Mouse (Mus musculus) adrenal gland, postnatal 14 days (tissue): Measurements from ENCODE around the gene Iqschfp. TPM values are rescaled to one million over a fixed set of nuclear protein-coding genes. Genes with fewer than 3 reads are reported as not detected.

ENCODE experiments used
- DNase-seq: peaks from one replicate; pipeline ENCODE4 v3.0.0; 2021; ENCODE audit warnings: mixed read lengths
- total RNA-seq: library from RNA; stranded (reverse); gene quantifications from 2 replicates; pipeline ENCODE4 v1.2.3, GENCODE M21; 2021

The Iqschfp gene
- total RNA-seq, 1 experiment from 2014 or later, result not detected

DNA sequence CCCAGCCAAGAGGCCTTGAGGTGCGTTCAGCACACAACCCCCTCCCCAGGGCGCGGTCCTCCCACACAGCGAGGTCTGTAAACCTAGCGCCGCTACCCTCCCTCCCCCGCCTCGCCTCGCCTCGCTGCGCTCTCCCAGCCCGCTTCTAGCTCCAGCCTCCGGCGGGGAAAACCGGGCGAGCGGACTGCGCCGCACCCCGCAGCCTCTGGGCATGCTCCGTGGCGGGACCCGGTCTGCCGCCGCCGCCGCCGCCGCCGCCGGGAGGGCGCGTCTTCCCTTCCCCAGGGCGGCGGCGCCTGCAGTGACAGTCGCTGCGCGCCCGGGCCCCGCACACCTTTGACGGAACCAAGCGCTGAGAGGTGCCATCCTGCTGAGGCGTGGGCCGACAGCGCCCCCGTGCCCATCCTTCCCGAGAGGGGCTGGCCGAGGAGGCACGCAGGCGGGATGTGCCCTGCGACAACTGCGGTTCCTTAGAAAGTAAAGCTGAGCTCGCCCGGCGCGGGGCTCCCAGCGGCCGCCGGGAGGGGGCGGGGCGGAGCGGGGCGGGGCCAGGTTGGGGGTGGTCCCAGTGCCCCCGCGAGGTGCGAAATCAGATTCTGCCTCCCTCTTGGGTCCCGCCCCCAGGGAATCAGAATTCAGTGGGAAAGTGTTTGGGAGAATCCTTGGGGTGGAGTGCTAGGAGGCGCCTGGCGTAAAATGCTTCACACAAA is 601.7 kb downstream of the Iqschfp start:
- DNase-seq, result peak; percentile 83

DNA sequence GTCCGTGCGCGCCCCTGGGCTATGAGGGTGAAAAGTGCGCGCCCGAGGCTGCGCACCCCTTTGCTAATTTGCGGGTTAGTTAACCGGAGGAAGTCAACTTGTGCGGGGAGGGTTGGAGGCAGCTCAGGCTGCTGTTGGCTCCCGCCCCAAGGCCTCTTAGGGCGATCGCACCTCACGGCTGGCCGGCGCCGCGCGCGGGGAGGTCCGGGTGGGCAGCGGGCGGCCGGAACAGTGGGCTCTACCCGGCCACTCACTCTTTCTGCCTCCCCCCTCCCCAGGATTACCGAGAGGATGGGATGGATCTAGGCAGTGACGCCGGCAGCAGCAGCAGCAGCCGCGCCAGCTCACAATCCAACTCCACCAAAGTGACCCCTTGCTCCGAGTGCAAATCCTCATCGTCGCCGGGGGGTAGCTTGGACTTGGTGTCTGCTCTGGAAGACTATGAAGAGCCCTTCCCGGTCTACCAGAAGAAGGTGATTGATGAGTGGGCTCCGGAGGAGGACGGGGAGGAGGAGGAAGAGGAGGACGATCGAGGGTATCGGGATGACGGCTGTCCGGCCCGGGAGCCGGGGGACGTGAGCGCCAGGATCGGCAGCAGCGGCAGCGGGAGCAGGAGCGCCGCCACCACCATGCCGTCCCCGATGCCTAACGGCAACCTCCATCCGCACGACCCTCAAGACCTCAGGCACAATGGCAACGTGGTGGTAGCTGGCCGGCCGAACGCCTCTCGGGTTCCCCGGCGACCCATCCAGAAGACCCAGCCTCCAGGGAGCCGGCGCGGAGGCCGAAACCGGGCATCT is 602.5 kb downstream of the Iqschfp start:
- peak; percentile 44 for DNase-seq

DNA sequence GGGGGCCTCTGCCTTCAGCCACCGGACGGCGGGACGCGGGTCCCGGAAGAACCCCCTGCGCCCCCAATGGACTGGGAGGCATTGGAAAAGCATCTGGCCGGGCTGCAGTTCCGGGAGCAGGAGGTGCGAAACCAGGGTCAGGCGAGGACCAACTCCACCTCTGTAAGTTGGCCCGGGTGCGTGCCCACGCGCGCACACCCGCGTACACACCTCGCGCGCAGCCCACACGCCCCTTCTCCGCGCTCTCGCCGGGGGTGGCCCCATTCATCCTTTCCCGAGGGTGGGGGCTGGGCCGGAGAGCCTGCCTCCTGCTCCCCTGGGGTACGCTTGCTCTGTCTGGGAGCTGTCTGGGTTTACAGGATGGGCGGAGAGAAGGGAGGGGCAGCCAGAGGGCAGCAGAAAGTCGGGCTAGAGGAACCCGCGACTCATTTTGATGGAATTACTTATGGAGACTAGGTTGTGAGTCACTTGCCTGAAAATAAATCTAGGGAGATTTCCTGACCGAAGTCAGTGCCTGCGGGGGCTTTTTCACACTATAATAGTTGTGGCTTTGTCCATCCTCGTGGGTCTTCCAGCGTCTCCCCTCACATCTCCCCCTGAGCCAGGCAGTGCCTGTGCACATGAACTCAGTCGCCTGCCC is 603.2 kb downstream of the Iqschfp start:
- DNase-seq, result peak; percentile 62

DNA sequence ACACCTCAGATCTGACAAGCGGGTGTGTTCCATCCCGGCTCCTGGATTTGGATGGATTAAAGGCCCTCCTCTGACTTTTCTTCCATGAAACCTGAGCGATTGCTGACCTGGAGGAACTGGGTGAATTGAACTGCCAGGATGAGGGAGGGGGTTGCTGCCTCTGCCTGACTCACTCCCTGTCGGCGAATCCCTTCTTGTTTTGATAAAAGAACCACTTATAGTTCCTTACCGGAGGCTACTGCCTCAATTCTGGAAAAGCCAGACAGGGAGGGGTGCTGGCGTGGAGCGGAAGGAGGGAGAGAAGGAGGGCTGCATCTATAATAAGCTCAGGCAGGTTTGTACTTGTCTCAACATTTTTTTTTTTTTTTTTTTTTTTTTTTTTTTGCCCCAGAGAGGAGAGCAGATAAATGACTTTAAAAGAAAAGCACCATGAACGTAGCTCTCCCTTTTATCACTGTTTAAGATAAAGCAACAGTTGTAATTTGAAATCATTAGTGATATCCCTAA is 603.8 kb downstream of the Iqschfp start:
- peak; percentile 10 for DNase-seq

DNA sequence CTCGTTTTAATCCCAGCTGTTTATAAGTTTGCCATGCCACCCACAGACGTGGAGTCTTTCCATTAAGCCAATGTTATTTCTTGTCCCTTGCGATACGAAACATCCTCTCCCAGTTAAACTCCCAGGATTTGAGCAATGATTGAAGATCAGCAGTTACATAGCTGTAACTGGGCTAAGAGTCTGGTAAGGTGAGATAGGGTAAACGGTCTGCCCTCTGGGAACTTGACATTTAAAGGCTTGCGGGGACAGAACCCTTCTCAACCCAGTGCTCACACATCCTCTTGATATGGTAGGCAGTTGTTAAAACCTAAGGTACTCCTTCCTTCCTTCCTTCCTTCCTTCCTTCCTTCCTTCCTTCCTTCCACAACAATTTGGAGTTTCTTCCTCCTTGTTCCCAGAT is 604.5 kb downstream of the Iqschfp start:
- no peak for DNase-seq

DNA sequence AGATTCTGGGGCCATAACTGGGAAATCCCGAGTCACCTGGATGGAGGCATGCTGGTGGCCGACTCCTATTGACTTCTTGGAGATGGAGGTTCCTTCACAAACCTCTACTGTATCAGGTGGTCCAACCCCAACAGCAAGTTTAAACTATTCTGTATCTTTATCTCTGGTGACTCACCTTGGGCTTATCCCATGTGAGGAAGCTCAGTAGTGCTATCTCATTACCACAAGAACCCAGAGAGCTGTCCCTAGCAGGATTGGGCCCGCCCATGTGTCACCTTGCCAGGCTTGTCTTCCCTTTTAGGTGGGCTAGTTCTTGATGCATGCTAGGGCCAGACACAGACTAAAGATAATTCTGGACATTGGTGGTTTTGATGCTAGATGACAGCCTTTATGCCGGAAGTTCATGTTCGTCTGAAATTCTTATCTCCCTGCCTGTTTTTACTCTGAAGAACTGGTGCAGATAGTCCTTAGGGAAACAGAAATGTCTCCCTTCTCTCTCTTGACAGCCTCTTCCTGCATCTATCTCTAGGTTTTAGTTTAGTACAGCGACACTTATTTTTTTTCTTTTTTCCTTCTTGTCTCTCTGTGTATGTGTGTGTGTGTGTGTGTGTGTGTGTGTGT is 607.6 kb downstream of the Iqschfp start:
- no peak for DNase-seq

DNA sequence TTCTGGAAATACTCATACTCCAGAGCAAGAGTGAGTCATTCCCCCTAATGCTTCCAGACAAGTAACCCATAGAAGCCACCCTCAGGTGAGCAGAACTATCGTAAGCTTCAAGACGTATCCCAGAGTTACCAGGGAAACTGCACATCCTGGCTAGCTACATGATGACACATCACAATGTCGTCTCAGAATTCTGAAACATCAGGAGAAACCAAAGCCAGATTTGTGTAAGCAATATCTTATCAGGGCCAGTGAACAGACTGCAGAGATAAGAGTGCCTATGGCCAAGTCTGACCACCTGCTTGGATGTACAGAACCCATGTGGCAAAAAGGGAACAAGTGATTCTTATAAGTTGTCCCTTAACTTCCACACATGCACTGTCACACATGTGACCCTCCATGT is 612.8 kb downstream of the Iqschfp start:
- no peak for DNase-seq

DNA sequence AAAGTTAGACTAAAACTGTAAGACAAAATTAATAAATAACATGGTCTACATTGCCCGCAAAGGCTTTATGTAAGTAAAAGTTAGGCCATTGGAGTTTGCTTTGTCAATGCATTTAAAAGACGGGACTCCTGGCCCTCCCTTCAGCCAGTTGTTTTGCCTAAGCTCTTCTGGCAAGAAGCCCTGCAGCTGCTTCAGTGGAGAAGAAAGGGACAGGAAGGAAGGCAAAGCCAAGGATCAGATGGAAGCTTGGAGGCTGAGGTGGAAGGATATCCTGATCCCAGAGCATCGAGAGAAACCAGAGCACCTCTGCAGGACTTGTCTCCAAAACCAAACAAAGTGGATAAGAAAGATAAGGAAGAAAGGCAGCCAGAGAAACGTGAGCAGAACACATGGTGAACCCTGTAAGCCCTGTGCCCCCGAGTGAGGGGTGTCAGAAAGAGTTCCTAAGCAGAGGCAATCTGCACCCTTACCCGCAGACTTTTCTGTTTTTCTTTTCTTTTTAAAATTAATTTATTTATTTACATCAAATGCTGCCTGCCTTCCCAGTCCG is 614.8 kb downstream of the Iqschfp start:
- DNase-seq, result peak; percentile 17

DNA sequence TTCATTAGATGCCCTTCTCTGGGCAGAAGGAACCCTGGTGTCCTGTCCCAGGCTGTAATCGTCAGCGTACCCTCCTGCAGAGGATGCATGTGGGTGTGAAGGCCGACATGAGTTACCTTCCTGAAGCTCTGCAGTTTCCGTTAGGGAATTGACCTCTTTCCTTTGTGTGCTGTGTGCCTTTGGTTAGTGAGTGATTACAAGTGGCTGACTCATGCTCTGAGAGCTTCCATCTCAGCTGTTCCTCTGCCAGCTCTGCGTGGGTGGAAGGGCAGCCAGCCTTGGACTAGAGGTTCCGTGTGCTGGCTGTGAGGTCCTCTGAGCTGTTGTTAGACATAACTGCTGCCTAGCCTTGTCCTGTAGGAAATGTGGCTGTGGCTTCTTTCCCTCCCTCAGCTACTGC is 616.6 kb downstream of the Iqschfp start:
- DNase-seq, result peak; percentile 87

DNA sequence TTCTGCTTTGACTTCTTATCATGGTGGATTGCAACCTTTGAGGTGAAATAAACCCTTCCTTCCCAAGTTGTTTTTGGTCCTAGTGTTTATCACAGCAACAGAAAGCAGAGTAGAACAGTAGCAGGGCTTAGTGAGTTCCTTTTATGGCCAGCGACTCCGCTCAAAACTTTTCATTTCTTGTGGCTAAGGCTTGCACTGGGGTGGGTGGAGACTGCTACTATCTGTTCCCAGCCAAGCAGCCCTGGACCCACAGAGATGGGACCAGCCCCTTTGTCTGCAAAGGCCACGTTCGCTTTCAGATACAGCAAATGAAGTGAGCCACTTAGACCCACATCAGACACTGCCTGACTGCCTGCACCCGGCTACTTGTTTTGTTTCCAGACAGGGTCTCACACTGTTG is 618.8 kb downstream of the Iqschfp start:
- no peak for DNase-seq

DNA sequence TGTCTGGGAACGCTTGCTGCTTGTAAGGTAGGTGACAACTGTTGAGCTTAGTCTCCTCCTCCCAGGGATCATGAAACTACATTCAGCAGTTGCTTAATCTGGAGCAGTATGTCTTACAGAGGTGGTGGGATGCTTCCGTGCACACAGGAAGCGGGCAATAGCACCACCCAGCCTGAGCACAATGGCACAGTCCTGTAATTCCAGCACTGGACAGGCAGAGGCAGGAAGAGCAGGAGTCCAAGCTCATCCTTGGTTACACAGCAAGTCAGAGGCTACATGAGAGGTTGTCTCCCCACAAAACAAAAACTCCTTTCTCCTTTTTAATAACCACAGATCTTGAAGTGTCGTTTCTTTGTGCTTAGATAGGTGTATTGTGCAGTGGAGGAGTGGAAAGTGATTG is 619.7 kb downstream of the Iqschfp start:
- DNase-seq, result no peak

DNA sequence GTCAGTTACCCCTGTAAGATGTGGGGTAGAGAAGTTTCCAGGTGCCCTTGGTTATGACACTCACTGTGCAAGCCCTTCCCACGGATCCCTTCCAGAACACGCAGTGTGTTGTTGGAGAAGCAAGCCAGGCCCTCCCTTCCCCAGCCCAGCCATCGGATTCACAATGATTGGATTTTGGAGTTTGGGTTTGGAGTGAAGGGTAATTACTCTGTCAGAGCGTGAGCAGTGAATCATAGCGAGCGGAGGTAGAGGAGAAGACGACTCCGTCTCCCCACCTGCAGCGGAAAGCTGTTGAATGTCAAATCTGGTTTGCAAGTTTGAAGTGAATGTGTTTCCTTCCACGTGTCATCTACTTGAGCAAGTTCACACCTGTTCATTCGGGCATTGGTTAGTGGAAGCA is 620.3 kb downstream of the Iqschfp start:
- DNase-seq, result no peak

DNA sequence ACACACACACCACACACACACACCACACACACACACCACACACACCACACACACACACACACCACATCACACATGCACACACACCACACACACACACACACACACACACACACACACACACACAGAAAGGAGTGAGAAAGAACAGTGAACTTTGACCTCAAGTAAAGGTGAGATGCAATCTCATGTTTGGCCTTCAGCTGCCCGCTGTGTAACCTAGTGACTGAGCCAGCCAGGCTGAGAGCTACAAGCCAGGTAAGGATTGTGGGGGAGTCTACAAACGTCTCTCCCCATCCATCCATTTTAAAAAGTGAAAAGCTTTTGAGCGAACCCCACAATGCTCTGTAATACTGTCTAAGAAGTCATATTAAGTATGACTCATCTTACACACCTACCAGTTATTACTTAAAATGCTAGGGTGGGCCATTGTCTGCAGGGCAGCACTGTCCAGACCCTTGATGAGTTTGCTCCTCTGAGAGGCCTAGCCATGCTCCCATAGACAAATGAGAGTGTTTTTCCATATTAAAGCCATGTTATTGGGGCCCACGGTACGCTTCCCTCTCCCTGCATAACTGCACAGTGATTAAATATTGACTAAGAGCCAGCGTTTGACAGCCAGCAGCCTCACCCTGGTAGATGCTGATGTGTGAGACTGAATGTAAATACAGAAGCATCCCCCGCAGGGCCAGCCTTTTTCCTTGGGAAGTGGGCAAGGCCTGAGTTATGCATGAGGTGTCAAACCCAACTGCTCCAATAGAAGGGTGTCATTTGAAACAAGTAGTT is 621.5 kb downstream of the Iqschfp start:
- DNase-seq, result no peak

DNA sequence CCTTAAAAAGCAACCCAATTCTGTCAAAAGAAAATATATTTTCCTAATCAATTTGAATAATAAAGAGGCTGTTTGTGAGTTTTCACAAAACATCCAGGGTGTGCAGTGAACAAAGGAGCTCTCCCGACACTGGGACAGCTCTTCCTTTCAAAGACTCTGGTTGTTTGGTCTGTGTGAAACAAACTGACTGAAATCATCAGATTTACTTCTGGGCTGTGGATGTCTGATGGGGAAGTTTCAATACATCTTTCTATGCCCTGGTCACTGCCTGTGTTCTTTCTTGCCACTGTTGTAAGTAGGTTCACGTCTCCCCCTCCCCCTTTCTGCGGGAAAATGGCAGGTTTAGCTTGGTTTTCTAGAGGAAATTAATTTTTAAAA is 622.1 kb downstream of the Iqschfp start:
- DNase-seq, result no peak

DNA sequence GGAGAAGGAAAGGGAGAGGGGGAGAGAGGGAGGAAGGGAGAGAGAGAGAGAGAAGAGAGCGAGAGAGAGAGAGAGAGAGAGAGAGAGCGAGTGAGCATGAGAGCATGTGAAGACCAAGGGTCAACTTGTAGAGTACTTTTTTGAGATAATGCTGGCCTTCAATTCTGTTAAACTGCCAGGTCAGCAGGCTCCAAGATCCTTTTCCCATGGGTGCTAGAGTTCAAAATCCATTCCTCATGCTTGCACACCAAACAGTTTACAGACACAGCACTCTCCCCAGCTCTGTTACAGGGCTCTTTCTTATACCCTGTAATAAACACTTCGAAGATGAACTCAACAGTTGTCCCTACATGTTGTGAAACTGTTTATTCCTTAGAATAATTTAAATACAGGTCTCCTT is 622.7 kb downstream of the Iqschfp start:
- DNase-seq, result no peak

DNA sequence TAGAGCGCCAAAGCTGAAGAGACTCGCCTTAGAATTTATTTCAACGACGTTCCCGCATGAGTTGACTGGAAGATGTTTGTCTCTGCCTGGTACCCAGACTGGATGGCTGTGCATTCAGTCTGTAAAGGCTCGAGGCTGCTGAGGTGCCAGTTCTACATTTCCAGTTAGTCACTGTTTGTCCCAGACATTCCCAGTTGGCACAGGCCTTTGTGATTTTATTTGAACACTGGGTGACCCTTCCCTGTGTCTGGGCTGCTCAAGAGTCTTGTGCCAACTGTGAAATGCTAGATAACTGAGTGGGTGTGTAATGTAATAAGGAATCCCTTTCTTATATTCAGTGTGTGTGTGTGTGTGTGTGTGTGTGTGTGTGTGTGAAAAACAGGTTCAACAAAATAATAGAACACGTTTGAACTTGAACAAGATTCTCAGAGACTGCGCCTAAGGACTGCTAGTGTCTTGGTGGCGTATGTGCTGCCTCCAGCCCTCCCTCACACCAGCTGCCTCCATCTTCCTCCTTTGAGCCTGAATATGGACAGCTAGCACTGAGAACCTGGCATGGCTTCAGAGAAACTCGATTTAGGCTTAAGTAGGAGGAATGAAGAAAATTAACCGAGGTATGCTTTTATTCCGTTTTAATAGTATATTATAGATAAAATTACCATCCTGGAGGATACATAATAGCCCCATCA is 624.5 kb downstream of the Iqschfp start:
- DNase-seq, result no peak

DNA sequence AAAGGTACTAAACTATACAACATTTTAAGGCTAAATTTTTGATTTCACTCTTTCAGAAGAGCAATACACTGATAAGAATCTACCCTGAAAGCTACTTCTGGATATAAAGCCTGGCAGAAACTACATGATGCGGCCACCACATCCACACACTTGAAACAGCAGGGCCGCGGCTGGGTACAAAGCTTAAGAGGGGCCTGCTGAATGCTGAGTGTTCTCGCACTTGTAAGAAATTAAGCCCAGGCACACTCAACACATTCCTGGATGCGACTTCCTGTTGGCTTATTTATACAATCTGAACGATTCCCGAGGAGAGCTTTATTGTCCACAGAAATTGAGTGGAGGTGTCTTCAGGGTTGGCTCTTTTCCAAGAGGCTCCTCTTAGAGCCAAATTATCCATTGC is 625.2 kb downstream of the Iqschfp start:
- DNase-seq, result no peak

DNA sequence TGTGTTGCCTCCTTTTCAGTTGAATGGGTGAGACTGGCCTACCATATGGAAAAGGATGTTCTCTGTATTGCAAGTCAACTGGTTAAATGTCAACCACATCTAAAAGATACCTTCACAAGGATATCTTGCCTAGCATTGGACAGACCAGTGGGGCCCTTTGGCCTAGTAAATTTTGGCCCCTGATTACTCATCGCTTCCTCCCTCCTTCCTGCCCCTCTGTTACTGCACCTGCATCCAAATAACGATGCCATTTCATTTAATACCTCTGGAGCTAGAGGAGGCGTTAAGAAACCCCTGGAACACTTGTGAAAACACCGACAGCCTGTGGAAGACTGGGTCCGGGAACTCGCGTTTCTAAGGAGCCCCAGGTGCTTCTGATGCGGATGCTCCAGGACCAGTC is 626.0 kb downstream of the Iqschfp start:
- DNase-seq, result no peak

DNA sequence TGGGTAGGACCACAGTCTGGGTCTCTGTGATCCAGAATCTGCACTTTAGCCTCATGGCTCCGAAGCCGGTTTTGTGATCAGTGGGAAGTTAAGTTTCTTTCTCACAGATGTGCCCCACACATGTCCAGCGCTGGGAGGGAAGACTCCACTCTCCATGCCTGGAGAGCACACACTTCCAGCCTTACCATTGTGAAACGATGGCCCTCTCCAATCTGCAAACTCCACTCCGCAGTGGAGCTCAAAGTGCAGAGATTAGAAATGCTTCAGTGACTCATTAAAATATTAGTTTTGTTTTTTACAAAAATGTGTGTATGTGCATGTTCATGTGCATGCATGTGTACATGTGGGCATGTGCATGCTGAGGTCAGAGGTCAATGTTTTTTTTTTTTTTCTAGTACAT is 626.6 kb downstream of the Iqschfp start:
- no peak for DNase-seq

DNA sequence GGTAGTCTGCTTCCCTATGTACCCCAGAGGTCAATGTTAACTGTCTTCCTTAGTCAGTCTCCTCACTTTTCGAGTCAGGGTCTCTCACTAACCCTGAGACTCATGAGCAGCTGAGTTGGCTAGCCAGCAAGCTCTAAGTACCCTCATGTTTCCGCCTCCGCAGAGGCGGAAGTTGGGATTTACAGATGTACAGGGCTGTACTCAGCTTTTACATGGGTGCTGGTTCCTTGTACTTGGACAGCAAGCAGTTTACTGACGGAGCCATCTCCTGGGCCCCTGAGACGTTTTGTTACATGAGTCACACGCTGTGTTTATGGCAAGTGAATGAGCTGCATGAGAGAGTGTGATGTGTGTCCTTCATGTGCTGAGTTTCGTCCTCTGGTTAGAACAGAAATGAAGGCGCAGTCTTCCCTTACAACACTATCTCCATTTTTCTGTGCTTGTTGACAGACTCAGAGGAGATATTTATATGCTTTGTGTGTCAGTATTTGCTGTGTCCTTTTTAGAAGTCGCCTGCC is 633.4 kb downstream of the Iqschfp start:
- DNase-seq, result no peak

DNA sequence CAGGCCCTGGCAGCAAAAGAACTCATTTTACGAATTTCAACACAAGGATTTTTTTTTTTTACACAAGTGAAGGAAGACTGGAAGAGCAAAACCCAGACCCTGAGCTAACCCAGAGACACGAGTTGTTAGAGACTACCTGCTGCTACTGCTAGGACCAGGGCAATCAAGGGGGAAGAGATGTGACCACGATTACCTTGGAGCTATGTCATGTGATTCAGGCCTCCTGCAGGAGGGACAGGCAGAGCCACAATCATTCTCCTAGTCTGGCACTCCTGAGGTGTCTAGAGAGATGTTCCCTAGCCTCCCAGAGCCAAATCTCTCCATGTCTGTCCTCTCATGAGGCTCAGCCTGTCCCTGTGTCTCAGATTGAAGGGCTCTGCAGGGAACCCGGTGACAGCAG is 634.4 kb downstream of the Iqschfp start:
- DNase-seq, result no peak
